Mouse (Mus musculus) right cerebral cortex, postnatal 36 days (tissue): ENCODE results near the gene Pigc.
A peak's percentile ranks its signal among the peaks of the same experiment; 100 is the strongest.

Source experiments
- DNase-seq, 2 experiments: peaks; one replicate each; pipeline ENCODE4 v3.0.0; 2022; ENCODE audit warnings: low spot score in 2 of 2, mixed read lengths in 1 of 2

Gene Pigc

DNA sequence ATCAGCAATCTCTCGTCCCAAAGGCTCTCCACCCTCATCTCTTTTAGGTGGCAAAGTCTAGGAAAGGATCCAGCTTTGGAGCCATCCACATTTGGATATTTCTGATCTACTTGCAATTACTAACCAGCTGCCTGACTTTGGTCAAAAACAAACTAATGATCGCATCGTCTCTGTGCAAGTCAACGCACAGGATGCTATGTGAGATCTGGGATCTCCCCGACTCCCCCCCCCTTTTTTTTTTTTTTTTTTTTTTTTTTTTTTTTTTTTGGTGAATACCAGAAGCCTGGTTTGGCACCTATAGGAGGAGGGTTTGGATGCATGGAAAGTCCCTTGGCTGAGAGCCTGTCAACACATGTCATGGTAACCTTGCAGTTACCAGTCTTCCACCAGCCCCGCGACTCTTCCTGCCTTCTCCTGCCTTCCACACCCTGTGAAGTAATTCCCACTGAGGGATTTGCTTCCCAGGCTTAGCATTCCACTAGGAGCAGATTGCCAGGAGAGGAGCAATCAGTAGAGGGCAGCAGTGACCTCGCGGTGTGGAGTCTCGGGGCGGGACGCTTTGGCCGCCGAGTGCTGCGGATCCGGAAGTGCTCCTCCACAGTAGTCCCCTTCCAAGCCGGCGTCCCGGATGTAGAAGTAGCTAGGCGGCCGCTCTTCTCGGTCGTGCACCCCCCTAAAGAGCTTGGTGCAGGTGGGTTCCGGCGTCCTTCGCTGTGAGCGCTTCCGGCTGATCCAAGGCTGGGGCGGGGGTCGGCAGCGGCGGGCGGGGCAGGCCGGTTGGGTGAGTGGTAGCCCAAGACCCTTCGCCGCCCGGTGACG is at the start of gene Pigc:
Pigc (plus strand) TSS at position 598 of the 819 bp plus-strand sequence.
- DNase-seq = peak; percentile 91 to 93

DNA sequence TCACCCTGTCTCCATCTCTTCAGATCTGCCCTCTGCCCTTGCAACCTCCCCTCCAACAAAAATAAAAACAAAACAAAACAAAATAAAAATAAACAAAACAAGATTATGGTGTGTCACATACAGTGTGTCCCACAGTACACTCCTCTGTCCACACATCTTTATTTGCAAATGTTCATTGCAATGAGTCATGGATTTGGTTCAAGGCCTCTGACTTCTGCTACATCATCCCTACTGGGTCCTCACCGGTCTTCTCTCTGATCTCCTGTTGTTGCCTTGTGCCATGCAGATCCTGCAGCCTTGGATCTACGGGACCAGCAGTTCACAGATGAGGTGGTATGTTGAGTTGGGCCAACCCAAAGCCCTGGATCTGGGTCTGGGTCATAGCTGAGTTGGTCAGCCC is 49.4 kb upstream of the Pigc start:
- DNase-seq = no peak

DNA sequence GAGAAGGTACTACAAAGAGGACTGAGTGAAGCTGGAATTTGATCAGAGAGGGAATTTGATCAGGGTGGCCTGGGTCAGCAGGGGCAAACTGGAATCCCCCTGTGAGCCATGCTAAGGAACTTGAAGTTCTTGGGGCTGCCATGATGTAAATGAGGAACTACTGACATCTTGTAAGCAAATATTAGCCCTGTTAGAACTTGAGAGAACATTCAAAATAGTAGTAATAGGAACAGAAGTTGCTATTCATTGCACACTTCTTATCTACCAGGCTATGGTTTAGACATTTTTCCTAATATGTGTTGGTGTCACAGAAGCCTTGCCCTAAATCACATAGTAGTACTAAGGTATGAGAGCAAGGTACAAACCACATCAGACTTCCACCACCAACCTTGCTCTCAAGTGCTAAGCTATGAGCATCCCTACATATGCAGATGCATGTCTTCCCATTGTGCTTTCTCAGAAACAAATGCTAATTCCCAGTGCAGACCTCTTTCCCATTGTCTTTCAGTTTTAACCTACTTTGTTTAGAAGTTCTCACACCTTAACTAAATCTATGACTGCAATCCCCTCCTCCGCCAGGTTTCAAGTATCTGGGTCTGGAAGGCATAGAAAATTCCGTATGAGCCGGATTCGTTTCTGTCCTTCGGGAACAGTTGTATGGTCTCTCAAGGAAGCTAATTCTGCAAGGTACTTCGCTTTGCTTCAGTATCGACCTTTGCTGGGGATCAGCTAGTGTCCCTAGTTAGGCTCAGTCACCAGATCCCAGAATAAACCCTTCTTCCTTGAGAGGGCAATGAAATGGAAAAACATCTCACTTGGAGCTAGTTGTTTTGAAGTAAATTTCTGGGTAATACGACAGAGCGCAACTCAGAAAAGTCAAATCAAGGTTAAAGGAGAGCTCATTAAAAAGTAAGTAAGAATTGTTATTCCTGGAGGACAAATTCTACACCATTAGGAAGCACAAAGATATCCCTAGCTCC is 48.2 kb upstream of the Pigc start:
- DNase-seq = no peak

GRCm38 (mm10) chr1:161921928-161922327 is 47.1 kb upstream of the Pigc start:
- DNase-seq = no peak

- DNase-seq = no peak
Observed at GRCm38 (mm10) chr1:161924321-161924720, 44.7 kb upstream of the Pigc start.

- DNase-seq = no peak
Observed at GRCm38 (mm10) chr1:161925281-161925805, 43.6 kb upstream of the Pigc start.

DNA sequence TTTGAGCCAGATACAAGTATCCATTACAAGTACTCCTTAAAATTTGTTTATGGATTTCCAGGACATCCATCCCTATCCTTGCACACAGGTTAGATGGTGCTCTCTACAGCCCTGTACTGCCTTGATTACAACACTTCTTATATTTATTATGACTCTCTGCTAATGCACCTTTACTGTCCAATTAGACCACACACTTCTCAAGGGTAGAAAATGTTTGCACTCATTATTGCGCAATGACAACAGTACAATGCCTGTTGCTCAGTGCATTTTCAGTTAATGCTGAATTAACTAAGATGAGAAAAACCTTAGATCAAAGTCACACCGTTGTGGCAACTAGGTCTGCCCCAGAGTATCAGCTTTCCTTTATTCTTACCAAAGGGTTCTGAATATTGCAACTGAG is 41.0 kb upstream of the Pigc start:
- DNase-seq = no peak

- DNase-seq = no peak
Observed at GRCm38 (mm10) chr1:161931313-161931712, 37.7 kb upstream of the Pigc start.

GRCm38 (mm10) chr1:161931817-161932216 is 37.2 kb upstream of the Pigc start:
- no peak for DNase-seq

DNA sequence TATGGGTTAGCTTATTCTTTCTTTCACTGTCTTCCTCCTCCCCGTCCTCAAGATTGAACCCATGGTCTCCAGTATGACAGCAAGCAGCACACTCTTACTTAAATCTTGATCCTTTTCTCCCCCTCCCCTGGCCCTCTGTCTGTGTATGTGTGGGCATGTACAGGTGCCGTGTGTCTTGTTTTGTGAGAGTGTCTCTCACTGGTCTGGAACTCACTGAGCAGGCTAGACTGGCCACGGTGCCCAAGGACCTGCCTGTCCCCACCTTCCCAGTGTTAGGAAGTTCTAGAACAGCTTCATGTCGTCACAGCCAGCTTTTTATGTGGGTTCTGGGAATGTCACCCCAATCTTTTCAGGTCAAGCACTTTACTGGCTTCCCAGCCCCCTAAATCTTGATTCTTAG is 36.7 kb upstream of the Pigc start:
- no peak for DNase-seq

DNA sequence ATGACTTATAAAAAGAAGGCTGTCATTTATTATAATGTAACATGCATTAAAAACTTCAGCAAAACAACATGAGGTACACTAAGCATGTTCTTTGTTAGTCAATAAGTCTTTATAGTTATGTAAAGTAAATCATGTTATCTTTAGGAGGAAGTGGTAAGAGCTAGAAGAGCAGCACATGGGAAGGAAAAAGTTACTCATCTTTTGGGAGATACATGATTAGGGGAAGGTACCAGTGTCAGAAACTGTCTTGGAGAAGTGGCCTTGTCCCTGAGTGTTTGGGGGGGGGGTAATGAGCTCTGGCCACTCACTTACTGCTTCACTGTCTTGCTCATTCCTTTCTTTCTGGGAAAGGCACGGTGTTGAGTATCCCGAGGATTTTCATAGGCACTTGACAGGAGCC is 26.9 kb upstream of the Pigc start:
- no peak for DNase-seq

DNA sequence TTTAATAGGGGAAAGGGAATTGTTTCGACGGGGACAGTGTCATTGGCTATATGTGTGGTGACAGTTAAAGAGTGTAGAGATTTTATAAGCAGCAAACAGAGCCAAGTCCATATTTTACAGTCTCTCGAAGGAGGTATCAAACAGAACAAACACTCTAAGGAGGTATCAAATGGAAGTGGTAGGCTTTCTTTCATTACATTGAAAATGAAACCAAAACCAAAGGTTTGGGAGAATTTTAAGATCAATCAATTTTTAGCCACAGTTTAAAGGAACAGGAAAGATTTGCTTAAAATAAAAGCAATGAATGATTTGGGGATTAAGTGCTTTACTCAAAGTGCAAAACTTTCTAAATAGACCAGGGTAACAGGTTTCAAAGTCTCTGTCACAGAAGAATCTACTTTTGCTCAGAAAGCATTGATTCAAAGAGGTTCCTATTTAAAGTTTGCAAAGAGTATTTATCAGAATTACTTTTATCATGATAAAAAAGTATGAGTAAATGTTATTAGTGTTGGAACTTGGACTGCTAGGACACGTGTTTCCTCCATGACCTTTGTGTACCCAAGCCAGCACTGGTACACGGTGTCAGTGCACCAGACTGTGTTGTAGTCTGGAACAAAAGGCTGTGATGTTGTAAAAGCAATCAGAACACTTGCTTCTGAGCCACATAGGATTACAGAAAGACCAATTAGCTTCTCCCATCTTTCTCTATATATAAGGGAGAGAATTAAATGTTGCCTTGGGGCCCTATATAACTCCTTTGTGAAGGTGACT is 17.8 kb upstream of the Pigc start:
- no peak for DNase-seq

GRCm38 (mm10) chr1:161952599-161952998 is 16.4 kb upstream of the Pigc start:
- DNase-seq = no peak

DNA sequence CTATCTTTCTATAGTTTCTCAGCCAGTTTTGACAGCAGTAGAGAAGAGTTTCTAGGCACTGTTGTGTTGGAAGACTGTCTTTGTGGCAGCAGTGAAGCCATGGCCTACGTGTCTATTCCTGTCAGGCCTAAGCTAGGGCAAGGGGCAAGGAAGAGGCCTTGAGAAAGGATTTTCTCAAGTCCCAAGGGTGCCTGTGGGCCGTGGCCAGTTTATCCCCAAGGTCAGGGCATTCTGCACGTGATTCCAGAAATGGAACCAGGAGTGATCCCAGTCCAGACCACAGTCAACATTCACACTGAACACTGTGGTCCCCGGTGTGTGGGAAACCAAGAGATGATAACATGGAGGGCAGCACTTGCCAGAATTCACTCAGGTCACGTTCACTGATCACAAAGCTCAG is 13.1 kb upstream of the Pigc start:
- DNase-seq = no peak

DNA sequence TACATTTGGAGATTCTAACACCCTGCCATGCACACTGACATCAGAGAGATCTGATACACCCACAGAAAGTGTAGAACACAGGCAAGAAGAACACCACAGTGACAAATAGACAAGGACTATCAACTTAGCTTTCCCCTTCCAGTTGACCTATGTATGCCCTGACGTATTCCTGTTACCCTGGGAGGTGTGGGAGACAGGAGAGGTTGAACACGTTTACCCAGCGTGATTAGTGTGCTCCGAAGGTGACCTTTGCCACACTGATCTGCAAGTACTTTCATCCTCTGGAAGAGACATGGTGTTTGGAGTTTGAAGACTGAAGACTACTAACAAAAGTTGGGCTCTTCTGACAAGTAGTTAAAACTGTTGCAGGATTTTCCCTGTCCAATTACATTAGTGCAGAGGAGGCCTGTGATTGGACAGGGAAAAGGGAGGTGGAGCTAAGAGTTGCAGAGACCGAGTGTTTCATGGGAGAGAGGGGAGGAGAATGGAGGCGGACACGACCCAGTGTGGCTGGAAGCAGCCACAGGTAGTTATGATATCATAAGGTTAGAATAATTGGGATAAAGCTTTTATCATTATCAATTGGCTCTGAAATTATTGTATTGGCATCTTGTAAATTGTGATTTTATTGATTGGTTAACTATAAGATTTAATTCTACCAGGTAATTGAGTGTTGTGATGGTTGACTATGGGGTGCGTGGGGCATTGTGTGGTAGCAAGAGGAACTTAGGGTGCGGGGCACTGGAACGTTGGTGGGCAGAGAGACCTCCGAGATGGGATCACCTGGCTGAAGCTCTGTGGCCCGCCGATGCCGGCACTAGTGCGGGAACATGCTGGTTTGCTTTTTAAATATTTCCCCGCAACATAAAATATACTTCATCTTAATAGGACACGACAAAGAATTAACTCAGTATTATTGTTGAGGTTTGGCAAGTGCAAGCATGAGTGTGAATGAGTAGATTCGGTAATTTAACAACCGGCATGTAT is 10.7 kb upstream of the Pigc start:
- no peak for DNase-seq

- no peak for DNase-seq
Observed at GRCm38 (mm10) chr1:161962465-161963377, 6.3 kb upstream of the Pigc start.

- DNase-seq = no peak
Observed at GRCm38 (mm10) chr1:161967936-161968335, 1.1 kb upstream of the Pigc start.

DNA sequence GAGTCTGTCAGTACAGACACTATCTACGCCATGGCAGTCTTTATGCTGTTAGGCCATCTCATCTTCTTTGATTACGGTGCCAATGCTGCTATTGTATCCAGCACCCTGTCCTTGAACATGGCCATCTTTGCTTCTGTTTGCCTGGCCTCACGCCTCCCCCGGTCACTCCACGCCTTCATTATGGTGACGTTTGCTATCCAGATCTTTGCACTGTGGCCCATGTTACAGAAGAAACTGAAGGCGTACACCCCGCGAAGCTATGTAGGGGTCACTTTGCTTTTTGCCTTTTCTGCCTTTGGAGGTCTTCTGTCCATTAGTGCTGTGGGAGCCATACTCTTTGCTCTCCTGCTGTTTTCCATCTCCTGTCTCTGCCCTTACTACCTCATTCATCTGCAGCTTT is 1.9 kb downstream of the Pigc start:
- DNase-seq = no peak

DNA sequence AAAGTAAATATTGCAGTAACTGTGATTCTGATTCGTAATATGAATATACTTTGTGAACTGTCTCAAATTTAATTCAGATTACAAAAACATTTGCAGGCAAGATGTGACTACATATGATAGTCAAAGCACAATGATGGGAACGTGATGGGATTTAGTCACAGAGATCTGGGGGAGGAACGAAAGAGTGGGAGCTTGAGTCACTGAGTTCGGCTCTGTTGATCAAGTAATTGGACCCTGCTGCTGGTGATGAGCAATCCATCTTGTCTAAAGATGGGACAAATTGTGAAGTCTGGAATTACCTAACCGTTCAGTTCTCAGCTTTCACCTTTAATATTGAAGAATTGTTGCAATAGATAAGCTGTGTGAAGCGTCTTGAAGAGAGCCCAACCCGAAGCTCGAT is 3.2 kb downstream of the Pigc start:
- DNase-seq = no peak
